Mouse (Mus musculus): Measurements from ENCODE around the gene Cdc42se1.

Gene Cdc42se1

GRCm38 (mm10) chr3:95282381-95282864 is 53.9 kb downstream of the Cdc42se1 start:
- DNase-seq (ENCODE audit: inconsistent age in 2 of 2, low spot score in 1 of 2), result peak; percentile 53 to 93

GRCm38 (mm10) chr3:95282865-95283588 is 54.5 kb downstream of the Cdc42se1 start:
- peak; percentile 84 to 95 for DNase-seq (ENCODE audit: inconsistent age in 2 of 2, low spot score in 1 of 2)

- no peak for DNase-seq (ENCODE audit: inconsistent age in 2 of 2, low spot score in 1 of 2)
These were observed 55.0 kb downstream of the Cdc42se1 start for GRCm38 (mm10) chr3:95283589-95283941.

GRCm38 (mm10) chr3:95284062-95284461 is 55.5 kb downstream of the Cdc42se1 start:
- DNase-seq (ENCODE audit: inconsistent age in 2 of 2, low spot score in 1 of 2), result peak; percentile 47 to 81

GRCm38 (mm10) chr3:95284501-95285281 is 56.2 kb downstream of the Cdc42se1 start:
- peak; percentile 75 to 90 for DNase-seq (ENCODE audit: inconsistent age in 2 of 2, low spot score in 1 of 2)

GRCm38 (mm10) chr3:95285390-95285789 is 56.9 kb downstream of the Cdc42se1 start:
- DNase-seq (ENCODE audit: inconsistent age in 2 of 2, low spot score in 1 of 2), result peak in 1 of 2 experiments; percentile 59

Measured in adrenal gland, adult (tissue).